Mouse (Mus musculus) mouse embryonic stem cell (cell line): ENCODE measurements around the gene Asb14.
"Not testable (repeated sequence)": the region's sequence is repeated elsewhere in the genome, so short reads cannot be mapped to it uniquely, and the experiment has no call there.

Source experiments
- in situ Hi-C, 2 experiments: fragments of 300-500 bp; cut with MboI; formaldehyde crosslinking; loops; 1 replicate in 1 of 2; 3 replicates in 1 of 2; pipeline ENCODE4 v1.14.3; 2019 to 2020; ENCODE audit warnings: low sequenced_read_pairs in 2 of 2, low pct_unique_long_range_greater_than_20kb in 1 of 2, mixed read lengths in 1 of 2; ENCODE audit not compliant: unreplicated experiment in 1 of 2

The Asb14 gene

GRCm38 (mm10) chr14:26923702-26924421 lies 29.5 kb downstream of the Asb14 start:
- in situ Hi-C loops, result no loop called here

GRCm38 (mm10) chr14:26934891-26935290 lies 40.5 kb downstream of the Asb14 start:
- in situ Hi-C loops, result no loop called here

- in situ Hi-C loops, result no loop called here
These were observed 41.2 kb downstream of the Asb14 start for GRCm38 (mm10) chr14:26935558-26935957.

- in situ Hi-C loops, result not testable (repeated sequence)
These were observed 61.8 kb downstream of the Asb14 start for GRCm38 (mm10) chr14:26956139-26956538.

- in situ Hi-C loops, result loop anchor here in 1 of 2 experiments (5.0 kb wide), 1 partner anchor 52 kb away; no protein-coding TSS in a partner anchor
These were observed 66.2 kb downstream of the Asb14 start for GRCm38 (mm10) chr14:26960518-26960917.
